Mouse (Mus musculus): ENCODE data around the gene Nat8f4. TPM values are rescaled to one million over a fixed set of nuclear protein-coding genes. Genes with fewer than 3 reads are reported as not detected.
"Not testable (repeated sequence)": the region's sequence is repeated elsewhere in the genome, so short reads cannot be mapped to it uniquely, and the experiment has no call there.

The Nat8f4 gene
- total RNA-seq (2014; rRNA removed) (4.4 and 4.5 TPM in 2 replicates), polyA plus RNA-seq (2012; rRNA removed) (2.9 and 3.5 TPM in 2 replicates)

DNA sequence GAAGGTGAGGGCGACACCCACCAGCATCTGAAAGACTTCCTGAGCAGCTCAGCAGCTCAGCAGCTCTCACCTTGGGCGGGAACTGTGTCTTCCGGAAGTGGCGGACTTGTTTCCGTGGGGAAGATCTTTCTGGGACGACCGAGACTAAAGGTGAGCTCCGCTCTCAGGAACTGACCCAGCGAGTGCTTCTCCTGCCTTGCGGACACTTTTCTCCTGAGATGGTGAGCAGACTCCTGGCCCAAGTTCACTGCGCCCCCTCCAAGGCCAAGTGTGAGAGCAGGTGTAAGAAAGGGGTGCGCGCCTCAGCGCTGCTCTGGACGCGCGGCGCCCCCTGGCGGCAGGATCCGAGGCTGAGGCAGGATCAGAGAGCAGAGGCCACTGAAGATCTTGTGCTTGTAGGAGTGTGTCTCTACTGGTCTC is at the start of gene Nat8f4:
Gene Nat8f4 (minus strand): TSS at position 243 of the 420 bp plus-strand sequence.
- 10% methylated on average over 20 of the region's 20 CpGs for WGBS
- H3K4me1 ChIP-seq (ENCODE audit: control insufficient read depth, insufficient read depth, low read length), result peaks cover 25% of the 10 kb centered on the region
- not testable (repeated sequence) for H3K79me2 ChIP-seq (ENCODE audit: control insufficient read depth, insufficient read depth, low read length); H3K27me3 ChIP-seq (ENCODE audit: control insufficient read depth, insufficient read depth, low read length); H3K36me3 ChIP-seq (ENCODE audit: control insufficient read depth, insufficient read depth, low read length)
- peak; percentile 72 for TF ChIP-seq CTCF (IDR thresholded peaks at IDR 0.05; ENCODE audit: low read depth, low read length)
- H3K27ac ChIP-seq (replicated peaks; ENCODE audit: insufficient read depth, low read depth, low read length), result peak within 1 kb of the TSS; percentile 85
- DNase-seq (ENCODE audit: extremely low read depth, low read depth, low spot score), result peak; percentile 51
- peak within 1 kb of the TSS; percentile 82 for H3K4me3 ChIP-seq (ENCODE audit: insufficient read depth, low read depth, low read length)
- H3K9ac ChIP-seq (ENCODE audit: low read depth, low read length), result peak within 1 kb of the TSS; percentile 96

DNA sequence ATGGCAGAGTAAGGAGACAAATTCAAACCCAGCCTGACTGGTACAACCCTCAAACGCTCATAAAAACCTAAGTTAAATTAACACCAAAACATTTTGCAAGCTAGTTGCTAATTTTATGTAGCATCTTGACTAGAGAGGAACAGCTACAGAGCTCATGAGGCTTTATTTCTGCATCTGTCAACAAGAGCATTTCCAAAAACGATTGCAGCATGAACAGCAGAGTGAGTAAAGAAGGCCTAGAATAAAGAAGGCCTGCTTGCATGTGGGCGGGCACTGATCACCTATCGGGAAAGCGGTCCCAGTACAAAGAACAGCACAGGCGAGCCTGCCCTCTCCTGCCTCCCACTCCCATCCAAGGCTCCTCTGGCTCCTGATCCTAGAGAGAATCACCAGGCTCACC is 43.9 kb upstream of the Nat8f4 start:
- H3K4me1 ChIP-seq (ENCODE audit: control insufficient read depth, insufficient read depth, low read length), result no peaks in the 10 kb centered on the region
- H3K36me3 ChIP-seq (ENCODE audit: control insufficient read depth, insufficient read depth, low read length), result peaks cover 85% of the 10 kb centered on the region
- H3K79me2 ChIP-seq (ENCODE audit: control insufficient read depth, insufficient read depth, low read length), result no peaks in the 10 kb centered on the region; the same call in 1 of the 2 replicates
- no peaks in the 10 kb centered on the region for H3K27me3 ChIP-seq (ENCODE audit: control insufficient read depth, insufficient read depth, low read length)
- TF ChIP-seq CTCF (IDR thresholded peaks at IDR 0.05; ENCODE audit: low read depth, low read length), result no peak
- TF ChIP-seq POLR2A (IDR thresholded peaks at IDR 0.05; ENCODE audit: extremely low read depth, insufficient read depth, low read length), result no peak
- no peak overlapping the region for H3K27ac ChIP-seq (replicated peaks; ENCODE audit: insufficient read depth, low read depth, low read length)
- H3K4me3 ChIP-seq (ENCODE audit: insufficient read depth, low read depth, low read length), result no peak overlapping the region
- H3K9ac ChIP-seq (ENCODE audit: low read depth, low read length), result no peak overlapping the region
- DNase-seq (ENCODE audit: extremely low read depth, low read depth, low spot score), result no peak
- 82% methylated on average over 6 of the region's 6 CpGs for WGBS

GRCm38 (mm10) chr6:85942469-85942868 is 37.8 kb upstream of the Nat8f4 start:
- TF ChIP-seq POLR2A (IDR thresholded peaks at IDR 0.05; ENCODE audit: extremely low read depth, insufficient read depth, low read length) (no peak), CTCF (IDR thresholded peaks at IDR 0.05; ENCODE audit: low read depth, low read length) (no peak)
- H3K4me1 ChIP-seq (ENCODE audit: control insufficient read depth, insufficient read depth, low read length), result peaks cover 4% of the 10 kb centered on the region
- H3K27ac ChIP-seq (replicated peaks; ENCODE audit: insufficient read depth, low read depth, low read length), result no peak overlapping the region
- H3K79me2 ChIP-seq (ENCODE audit: control insufficient read depth, insufficient read depth, low read length), result no peaks in the 10 kb centered on the region; the same call in 1 of the 2 replicates
- peaks cover 42% of the 10 kb centered on the region for H3K36me3 ChIP-seq (ENCODE audit: control insufficient read depth, insufficient read depth, low read length)
- WGBS, result 93% methylated on average over 3 of the region's 3 CpGs
- H3K27me3 ChIP-seq (ENCODE audit: control insufficient read depth, insufficient read depth, low read length), result no peaks in the 10 kb centered on the region
- no peak for DNase-seq (ENCODE audit: extremely low read depth, low read depth, low spot score)
- no peak overlapping the region for H3K4me3 ChIP-seq (ENCODE audit: insufficient read depth, low read depth, low read length)
- H3K9ac ChIP-seq (ENCODE audit: low read depth, low read length), result no peak overlapping the region

- no peaks in the 10 kb centered on the region for H3K27me3 ChIP-seq (ENCODE audit: control insufficient read depth, insufficient read depth, low read length)
These were observed 34.0 kb upstream of the Nat8f4 start for GRCm38 (mm10) chr6:85938701-85939100.

DNA sequence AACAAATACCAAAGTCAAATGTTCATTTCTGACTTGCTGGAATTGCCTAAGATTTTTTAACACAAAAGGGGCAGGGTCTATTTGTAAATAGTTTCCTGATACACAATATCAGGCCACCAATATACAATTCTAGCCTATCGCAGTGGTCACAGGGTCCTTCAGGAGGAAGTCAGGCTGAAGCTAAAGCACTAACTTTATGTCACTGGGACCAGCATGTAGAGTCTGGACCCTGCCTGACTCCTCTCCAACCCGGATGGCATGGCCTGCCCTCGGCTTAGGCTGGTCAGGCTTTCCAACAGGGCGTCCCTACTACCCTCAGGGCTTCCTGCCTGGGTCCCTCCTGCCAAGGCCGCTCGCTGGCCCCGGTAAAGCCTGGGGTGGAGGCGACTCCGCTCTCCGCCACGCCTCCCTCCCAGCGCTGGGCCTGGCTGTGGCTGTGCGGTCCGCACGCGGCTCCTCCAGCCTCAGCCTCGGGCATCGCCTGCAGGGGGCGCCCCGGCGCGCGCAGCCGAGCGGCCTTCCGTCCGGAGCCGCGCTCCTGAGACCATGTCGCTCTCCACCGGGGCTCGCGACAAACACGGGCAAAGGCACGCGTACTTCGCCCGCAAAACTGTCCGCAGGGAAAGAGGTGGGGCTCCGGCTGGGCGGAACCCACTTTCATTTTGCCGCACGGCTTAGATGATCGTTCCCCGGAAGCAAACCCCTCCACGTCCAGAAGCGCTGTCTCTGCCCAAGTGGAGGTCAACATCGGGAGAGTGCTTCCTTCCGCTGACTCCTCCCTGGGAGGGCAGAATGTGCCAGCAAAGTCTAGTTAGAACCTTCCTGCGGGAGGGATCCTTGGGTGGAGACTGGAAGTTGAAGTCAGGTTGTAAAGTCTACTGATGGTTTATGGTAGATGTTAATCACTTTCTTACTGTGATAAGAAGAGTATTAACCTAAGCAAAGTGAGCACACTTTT is 32.1 kb upstream of the Nat8f4 start:
- Histone ChIP-seq H3K4me3 (ENCODE audit: insufficient read depth, low read depth, low read length) (peak overlapping the region; percentile 52), H3K27ac (replicated peaks; ENCODE audit: insufficient read depth, low read depth, low read length) (peak overlapping the region; percentile 93), H3K4me1 (ENCODE audit: control insufficient read depth, insufficient read depth, low read length) (peaks cover 31% of the 10 kb centered on the region), H3K9ac (ENCODE audit: low read depth, low read length) (peak overlapping the region; percentile 79)
- not testable (repeated sequence) for H3K36me3 ChIP-seq (ENCODE audit: control insufficient read depth, insufficient read depth, low read length); H3K27me3 ChIP-seq (ENCODE audit: control insufficient read depth, insufficient read depth, low read length); H3K79me2 ChIP-seq (ENCODE audit: control insufficient read depth, insufficient read depth, low read length)
- peak; percentile 94 for DNase-seq (ENCODE audit: extremely low read depth, low read depth, low spot score)
- WGBS, result under 1% methylated on average over 50 of the region's 50 CpGs
- peak; percentile 46 for TF ChIP-seq CTCF (IDR thresholded peaks at IDR 0.05; ENCODE audit: low read depth, low read length)
- 0 out of 2 replicates have a peak, but pooled peaks have one; percentile 23 for TF ChIP-seq POLR2A (IDR thresholded peaks at IDR 0.05; ENCODE audit: extremely low read depth, insufficient read depth, low read length)

More at GRCm38 (mm10) chr6:85938701-85939100, 34.0 kb upstream of the Nat8f4 start:
- DNase-seq (ENCODE audit: extremely low read depth, low read depth, low spot score), result no peak
- no peak overlapping the region for H3K4me3 ChIP-seq (ENCODE audit: insufficient read depth, low read depth, low read length)
- no peak overlapping the region for H3K27ac ChIP-seq (replicated peaks; ENCODE audit: insufficient read depth, low read depth, low read length)
- WGBS, result 76% methylated on average over 10 of the region's 10 CpGs
- H3K79me2 ChIP-seq (ENCODE audit: control insufficient read depth, insufficient read depth, low read length), result no peaks in the 10 kb centered on the region
- peaks cover 18% of the 10 kb centered on the region for H3K4me1 ChIP-seq (ENCODE audit: control insufficient read depth, insufficient read depth, low read length)
- TF ChIP-seq CTCF (IDR thresholded peaks at IDR 0.05; ENCODE audit: low read depth, low read length), result no peak
- TF ChIP-seq POLR2A (IDR thresholded peaks at IDR 0.05; ENCODE audit: extremely low read depth, insufficient read depth, low read length), result no peak
- H3K9ac ChIP-seq (ENCODE audit: low read depth, low read length), result no peak overlapping the region
- peaks cover 9% of the 10 kb centered on the region for H3K36me3 ChIP-seq (ENCODE audit: control insufficient read depth, insufficient read depth, low read length)

All from liver, adult 2 months (tissue).